Mouse (Mus musculus): ENCODE results near the gene Pirb.
"Not testable (repeated sequence)": the region's sequence is repeated elsewhere in the genome, so short reads cannot be mapped to it uniquely, and the experiment has no call there.

Gene Pirb

GRCm38 (mm10) chr7:3720268-3720667 lies at the start of gene Pirb:
Gene Pirb, minus strand, starts transcription at chr7:3720391.
- DNase-seq (ENCODE audit: low read depth, low spot score), result not testable (repeated sequence)

- not testable (repeated sequence) for DNase-seq (ENCODE audit: low read depth, low spot score)
Observed at GRCm38 (mm10) chr7:3732675-3733074, 12.5 kb upstream of the Pirb start.

- DNase-seq (ENCODE audit: low read depth, low spot score), result not testable (repeated sequence)
Observed at GRCm38 (mm10) chr7:3725459-3725858, 5.3 kb upstream of the Pirb start.

GRCm38 (mm10) chr7:3715249-3715648 lies 4.9 kb downstream of the Pirb start:
- DNase-seq (ENCODE audit: low read depth, low spot score), result no peak

- DNase-seq (ENCODE audit: low read depth, low spot score), result no peak
Observed at GRCm38 (mm10) chr7:3712264-3712942, 7.8 kb downstream of the Pirb start.

GRCm38 (mm10) chr7:3709000-3709399 lies 11.2 kb downstream of the Pirb start:
- DNase-seq (ENCODE audit: low read depth, low spot score), result no peak

- DNase-seq (ENCODE audit: low read depth, low spot score), result not testable (repeated sequence)
Observed at GRCm38 (mm10) chr7:3708447-3708980, 11.7 kb downstream of the Pirb start.

GRCm38 (mm10) chr7:3707568-3708413 lies 12.4 kb downstream of the Pirb start:
- DNase-seq (ENCODE audit: low read depth, low spot score), result no peak

- DNase-seq (ENCODE audit: low read depth, low spot score), result no peak
Observed at GRCm38 (mm10) chr7:3707027-3707426, 13.2 kb downstream of the Pirb start.

GRCm38 (mm10) chr7:3706343-3706934 lies 13.8 kb downstream of the Pirb start:
- DNase-seq (ENCODE audit: low read depth, low spot score), result no peak

- no peak for DNase-seq (ENCODE audit: low read depth, low spot score)
Observed at GRCm38 (mm10) chr7:3705911-3706310, 14.3 kb downstream of the Pirb start.

- DNase-seq (ENCODE audit: low read depth, low spot score), result not testable (repeated sequence)
Observed at GRCm38 (mm10) chr7:3705461-3705860, 14.7 kb downstream of the Pirb start.

GRCm38 (mm10) chr7:3704475-3704874 lies 15.7 kb downstream of the Pirb start:
- no peak for DNase-seq (ENCODE audit: low read depth, low spot score)

GRCm38 (mm10) chr7:3703879-3704441 lies 16.2 kb downstream of the Pirb start, which contains the start of gene Rps9:
Gene Rps9, plus strand, starts transcription at chr7:3703993.
- peak; percentile 98 for DNase-seq (ENCODE audit: low read depth, low spot score)

- no peak for DNase-seq (ENCODE audit: low read depth, low spot score)
Observed at GRCm38 (mm10) chr7:3703148-3703878, 16.9 kb downstream of the Pirb start.

GRCm38 (mm10) chr7:3698471-3698870 lies 21.7 kb downstream of the Pirb start:
- DNase-seq (ENCODE audit: low read depth, low spot score), result no peak

GRCm38 (mm10) chr7:3694949-3695305 lies 25.3 kb downstream of the Pirb start:
- DNase-seq (ENCODE audit: low read depth, low spot score), result not testable (repeated sequence)

- peak; percentile 88 for DNase-seq (ENCODE audit: low read depth, low spot score)
Observed at GRCm38 (mm10) chr7:3694076-3694948, 25.9 kb downstream of the Pirb start.

GRCm38 (mm10) chr7:3693809-3694075 lies 26.4 kb downstream of the Pirb start:
- no peak for DNase-seq (ENCODE audit: low read depth, low spot score)

Measured in mesoderm, embryonic 11.5 days (tissue).